Mouse (Mus musculus): Measurements from ENCODE around the gene Pcbp4.

- TF ChIP-seq GATA1 (IDR thresholded peaks at IDR 0.05; ENCODE audit: low read length) (no peak), TAL1 (IDR thresholded peaks at IDR 0.05; ENCODE audit: low read length) (no peak)
Observed at GRCm38 (mm10) chr9:106451298-106451697, 1.8 kb upstream of the Pcbp4 start.

All from erythroblast, embryonic 14.5 days (primary cell).